Mouse (Mus musculus) small intestine, adult 10 weeks (tissue): ENCODE results near the gene Gm11627. TPM values are rescaled to one million over a fixed set of nuclear protein-coding genes. Genes with fewer than 3 reads are reported as not detected.

Experiments
- polyA plus RNA-seq: library from polyadenylated mRNA; stranded (reverse); fragments of 350-450 nt; fragmentation: Illumina TruSeq; extraction: RNeasy Lipid Tissue Mini Kit (QIAGEN cat#74804); gene quantifications from one replicate; pipeline ENCODE4 v1.2.3, GENCODE M21; 2014; ENCODE audit warnings: low replicate concordance

The Gm11627 gene
- polyA plus RNA-seq = 2.2 TPM

GRCm38 (mm10) chr11:102579165-102580033 lies at the start of gene Gm11627:
TSS of gene Gm11627 (minus strand) at chr11:102579461.

GRCm38 (mm10) chr11:102604010-102604584 lies 24.8 kb upstream of the Gm11627 start, which contains the start of gene Fzd2:
TSS of gene Fzd2 (plus strand) at chr11:102604396.

GRCm38 (mm10) chr11:102556031-102556715 lies 23.1 kb downstream of the Gm11627 start, which contains the start of gene Gpatch8:
TSS of gene Gpatch8 (minus strand) at chr11:102556392.

Other genes with a start within 250 kb of the Gm11627 start
- not detected for gene Slc4a1, start 213.3 kb downstream of the Gm11627 start, polyA plus RNA-seq
- gene Rundc3a, start 186.1 kb downstream of the Gm11627 start, polyA plus RNA-seq = not detected
- 4.1 TPM for gene Slc25a39, start 171.5 kb downstream of the Gm11627 start, polyA plus RNA-seq
- 2.2 TPM for gene Grn, start 149.1 kb downstream of the Gm11627 start, polyA plus RNA-seq
- gene Fam171a2, start 131.8 kb downstream of the Gm11627 start, polyA plus RNA-seq = not detected
- not detected for gene Itga2b, start 109.3 kb downstream of the Gm11627 start, polyA plus RNA-seq
- gene Gpatch8, start 23.1 kb downstream of the Gm11627 start, polyA plus RNA-seq = 26.5 TPM
- 0.82 TPM for gene Fzd2, start 24.9 kb upstream of the Gm11627 start, polyA plus RNA-seq
- gene Meioc, start 84.3 kb upstream of the Gm11627 start, polyA plus RNA-seq = not detected
- 28.0 TPM for gene Ccdc43, start 118.3 kb upstream of the Gm11627 start, polyA plus RNA-seq
- gene Adam11, start 182.0 kb upstream of the Gm11627 start, polyA plus RNA-seq = 0.07 TPM
- gene Gjc1, start 240.2 kb upstream of the Gm11627 start, polyA plus RNA-seq = 6.4 TPM